Mouse (Mus musculus) liver, embryonic 14.5 days (tissue): ENCODE data around the gene Olfr1373.

Source experiments
- CTCF ChIP-seq: IDR thresholded peaks from 2 replicates; pipeline ENCODE4 v1.5.1; 2016; ENCODE audit warnings: antibody characterized with exemption, low read depth, control low read depth
- EP300 ChIP-seq: IDR thresholded peaks from 2 replicates; pipeline ENCODE4 v1.6.1; 2016; ENCODE audit warnings: antibody characterized with exemption, low read depth

DNA sequence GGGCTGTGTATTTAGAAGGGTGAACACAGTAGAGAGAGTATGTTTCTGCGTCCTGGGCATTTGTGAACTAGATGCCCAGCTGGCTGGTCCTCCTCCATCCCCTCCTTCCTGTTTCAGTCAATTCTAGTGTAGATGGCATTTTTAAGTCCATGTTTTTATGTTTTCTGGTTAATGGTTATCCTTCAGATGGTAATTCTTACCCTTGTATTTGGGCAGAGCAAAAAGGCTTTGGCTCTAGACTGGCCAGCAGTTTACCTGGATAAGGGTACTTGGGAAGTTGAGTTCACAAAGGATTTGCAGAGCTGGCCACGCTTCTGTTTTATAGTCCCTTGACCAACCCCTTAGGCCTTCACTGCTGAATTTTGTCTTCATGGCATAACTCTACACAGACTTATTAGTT is 39.3 kb downstream of the Olfr1373 start:
- no peak for TF ChIP-seq EP300
- TF ChIP-seq CTCF, result no peak
